Mouse (Mus musculus): ENCODE measurements at regions not wholly inside any gene's neighbourhood (a gene's known extent, or its start where the extent isn't known, plus 50 kb on each side); places are given as distances from the start of the nearest gene placed in this dataset.

DNA sequence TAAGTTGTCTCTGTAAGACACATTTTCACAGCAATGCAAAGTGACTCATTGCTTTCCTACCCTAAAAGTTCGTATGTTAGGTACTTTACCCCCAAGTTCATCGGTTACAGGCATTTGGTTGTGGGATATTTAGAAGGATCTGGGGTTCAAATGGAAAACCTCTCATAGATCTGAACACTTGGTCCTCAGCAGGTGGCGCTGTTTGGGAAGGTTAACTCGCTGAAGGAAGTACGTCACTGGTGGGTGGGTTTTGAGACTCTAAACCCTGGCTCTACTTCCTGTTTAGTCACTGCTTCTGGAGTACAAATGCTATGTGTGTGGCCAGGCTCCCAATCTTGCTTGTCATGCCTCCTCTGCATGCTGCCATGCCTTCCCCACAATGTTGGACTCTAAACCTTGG lies 284.0 kb upstream of the Castor2 start:
- DNase-seq (ENCODE audit: low spot score), result no peak

- no peak for DNase-seq (ENCODE audit: low spot score)
Measured at GRCm38 (mm10) chr5:133814436-133814835, 285.1 kb upstream of the Castor2 start.

- no peak for DNase-seq (ENCODE audit: low spot score)
Measured at GRCm38 (mm10) chr5:133812216-133812615, 287.3 kb upstream of the Castor2 start.

DNA sequence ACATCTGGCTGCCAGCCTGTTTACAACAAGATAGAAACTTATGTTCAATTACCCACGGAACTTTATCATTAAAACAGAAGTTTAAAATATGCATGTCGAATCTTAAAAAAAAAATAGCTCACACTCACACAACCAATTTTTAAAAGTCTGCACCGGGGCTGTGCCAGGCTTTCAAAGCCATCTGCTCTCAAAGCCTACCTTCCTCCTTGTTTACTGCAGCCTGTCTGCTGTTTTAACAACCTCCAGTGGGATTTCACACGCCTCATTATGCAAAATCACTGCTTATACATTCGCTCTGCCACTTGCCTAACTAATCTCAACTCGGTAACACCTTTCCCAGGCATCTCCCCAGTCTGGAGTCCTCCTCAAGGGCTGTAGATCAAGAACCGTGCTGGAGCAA lies 292.6 kb upstream of the Castor2 start:
- DNase-seq (ENCODE audit: low spot score), result no peak

- DNase-seq (ENCODE audit: low spot score), result no peak
Measured at GRCm38 (mm10) chr5:133802001-133802400, 297.5 kb upstream of the Castor2 start.

DNA sequence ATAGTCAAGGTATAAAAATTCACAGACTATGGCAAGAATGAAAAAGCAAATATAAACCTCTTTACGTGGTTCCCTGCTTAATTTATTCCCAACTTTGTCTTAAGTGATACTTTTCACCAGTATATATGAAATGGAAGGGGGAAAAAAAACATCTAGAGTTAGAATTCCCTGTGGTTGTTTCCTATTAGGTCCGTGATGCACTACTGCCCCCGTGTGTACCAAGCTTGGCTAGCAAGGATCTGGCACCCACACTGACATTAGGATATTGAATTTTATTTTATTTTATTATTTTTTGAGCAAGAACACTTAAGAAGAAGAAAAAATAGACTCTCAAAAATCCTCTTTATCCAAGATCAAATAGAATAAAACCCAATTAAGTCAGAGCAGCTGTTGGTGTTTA lies 303.9 kb upstream of the Castor2 start:
- DNase-seq (ENCODE audit: low spot score), result no peak

GRCm38 (mm10) chr5:133790726-133791125 lies 308.8 kb upstream of the Castor2 start:
- DNase-seq (ENCODE audit: low spot score), result no peak

DNA sequence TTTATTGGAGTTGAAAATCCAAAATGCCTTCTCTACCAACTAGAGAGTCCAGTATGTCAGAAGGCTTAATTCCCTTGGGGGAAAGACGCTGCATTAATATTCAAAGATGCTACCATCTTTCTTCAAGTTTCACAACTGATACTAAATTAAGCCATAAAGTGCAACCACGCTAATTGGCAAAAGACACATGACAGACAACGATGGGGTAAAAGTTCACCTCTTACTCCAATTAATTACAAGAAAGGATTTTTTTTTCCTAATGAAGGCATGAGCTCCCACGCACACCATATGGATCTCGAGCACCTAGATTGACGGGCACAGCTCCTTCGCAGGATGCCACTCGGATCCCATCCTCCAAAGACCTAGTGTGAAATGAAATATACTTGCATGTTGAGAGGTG lies 311.5 kb upstream of the Castor2 start:
- no peak for DNase-seq (ENCODE audit: low spot score)

- DNase-seq (ENCODE audit: low spot score), result no peak
Measured at GRCm38 (mm10) chr5:133787491-133787890, 312.0 kb upstream of the Castor2 start.

GRCm38 (mm10) chr5:133776591-133776990 lies 322.9 kb upstream of the Castor2 start:
- DNase-seq (ENCODE audit: low spot score), result no peak

DNA sequence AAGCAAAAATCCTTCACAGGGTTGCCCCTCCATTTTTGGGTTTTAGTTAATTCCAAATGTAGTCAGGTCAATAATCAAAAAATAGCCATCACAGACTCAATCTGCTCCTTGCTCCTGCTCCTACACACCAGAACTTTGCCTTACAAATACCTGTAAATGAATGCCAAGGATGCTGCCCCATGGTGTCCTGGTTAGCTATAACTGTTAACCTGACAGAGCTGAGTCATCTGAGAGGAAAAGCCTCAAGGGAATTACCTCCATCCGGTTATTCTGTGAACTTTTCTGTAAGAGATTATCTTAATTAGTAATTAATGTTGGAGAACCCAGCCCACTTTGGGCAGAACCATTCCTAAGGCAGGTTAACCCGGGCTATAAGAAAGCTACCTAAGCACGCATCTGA lies 325.4 kb upstream of the Castor2 start:
- DNase-seq (ENCODE audit: low spot score), result no peak

DNA sequence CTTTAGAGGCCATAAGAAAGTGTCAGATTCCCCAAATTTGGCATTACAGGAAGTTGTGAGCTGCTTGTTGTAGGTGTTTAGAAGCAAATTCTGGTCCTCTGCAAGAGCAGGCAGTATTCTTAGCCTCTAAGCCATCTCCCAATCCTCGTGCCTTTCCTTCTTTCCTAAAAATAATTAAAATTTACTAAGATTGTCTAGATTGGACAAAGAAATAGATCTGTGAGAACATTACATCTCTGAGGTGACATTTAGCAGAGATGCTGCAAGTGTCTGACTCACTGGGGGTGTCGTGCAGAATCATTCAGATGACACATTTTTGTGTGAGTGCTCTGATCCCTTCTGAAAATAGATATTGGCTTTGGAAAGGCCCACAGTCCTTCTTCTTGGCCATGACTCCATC lies 330.7 kb upstream of the Castor2 start:
- DNase-seq (ENCODE audit: low spot score), result no peak

- DNase-seq (ENCODE audit: low spot score), result no peak
Measured at GRCm38 (mm10) chr5:133757817-133758216, 341.7 kb upstream of the Castor2 start.

GRCm38 (mm10) chr5:133754180-133754579 lies 345.3 kb upstream of the Castor2 start:
- DNase-seq (ENCODE audit: low spot score), result no peak

DNA sequence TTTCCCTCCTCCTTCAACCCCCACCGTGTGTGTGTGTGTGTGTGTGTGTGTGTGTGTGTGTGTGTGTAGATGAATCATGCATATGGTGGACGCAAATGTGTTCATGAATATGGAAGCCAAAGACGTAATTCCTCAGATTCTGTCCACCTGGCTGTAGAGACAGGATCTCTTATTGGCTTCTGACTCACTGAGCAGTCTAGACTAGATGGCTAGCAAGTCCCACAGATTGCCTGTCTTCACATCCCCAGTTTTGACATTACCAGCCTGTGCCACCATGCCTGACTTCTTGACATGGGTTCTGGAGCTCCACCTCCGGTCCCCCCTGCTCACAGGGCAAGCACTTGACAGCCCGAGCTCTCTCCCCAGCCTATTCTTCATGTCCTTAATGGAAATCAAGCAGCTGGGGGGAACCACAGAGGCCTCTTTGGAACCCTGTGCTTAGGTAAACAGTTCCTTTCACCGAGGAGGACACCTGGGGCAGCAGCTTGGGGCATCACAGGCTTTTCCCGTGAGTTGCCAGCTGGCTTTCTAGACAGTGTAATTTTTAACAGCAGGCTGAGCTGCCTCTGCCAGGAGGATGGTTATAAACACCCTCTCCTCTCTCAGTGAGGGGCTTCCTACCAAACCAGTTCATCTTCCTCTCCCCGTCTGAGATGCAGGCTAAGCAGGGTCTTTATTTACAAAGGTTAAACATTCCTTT lies 345.9 kb upstream of the Castor2 start:
- no peak for DNase-seq (ENCODE audit: low spot score)

- no peak for DNase-seq (ENCODE audit: low spot score)
Measured at GRCm38 (mm10) chr5:133746960-133747359, 352.6 kb upstream of the Castor2 start.

DNA sequence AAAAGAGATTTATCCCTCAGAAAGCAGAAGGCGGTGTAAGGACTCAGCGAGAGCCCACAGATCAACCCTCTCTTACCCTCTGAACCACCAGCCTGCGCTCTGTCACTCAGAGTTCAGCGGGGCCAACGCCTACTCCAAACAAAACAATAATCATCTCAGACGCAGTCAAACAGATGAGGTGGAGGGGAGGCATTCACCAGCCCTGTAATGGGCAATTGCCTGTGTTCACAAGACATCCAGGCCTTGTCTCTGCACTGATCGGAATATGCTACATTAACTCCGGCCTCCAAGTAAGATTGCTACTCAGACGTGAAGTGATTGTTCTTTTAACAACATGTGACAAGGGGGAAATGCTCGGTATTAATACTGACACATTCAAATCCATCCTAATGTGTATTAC lies 353.1 kb upstream of the Castor2 start:
- no peak for DNase-seq (ENCODE audit: low spot score)

DNA sequence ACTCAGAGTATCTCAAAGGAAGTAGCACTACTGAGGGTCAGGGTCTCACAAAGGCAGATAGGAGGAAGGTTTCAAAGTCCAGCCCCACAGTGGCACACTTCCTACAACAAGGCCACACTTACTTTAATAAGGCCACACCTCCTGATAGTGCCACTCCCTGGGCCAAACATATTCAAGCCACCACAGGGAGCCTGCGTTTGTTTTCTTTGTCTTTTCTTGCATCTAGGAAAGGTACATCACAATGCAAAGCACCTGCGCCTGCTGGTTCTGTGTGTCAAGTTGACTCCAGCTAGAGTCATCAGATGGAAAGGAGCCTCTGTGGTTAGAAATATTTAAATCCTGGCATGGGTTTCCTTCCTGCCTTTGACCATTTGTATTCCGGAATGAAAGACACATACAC lies 355.4 kb upstream of the Castor2 start:
- no peak for DNase-seq (ENCODE audit: low spot score)

DNA sequence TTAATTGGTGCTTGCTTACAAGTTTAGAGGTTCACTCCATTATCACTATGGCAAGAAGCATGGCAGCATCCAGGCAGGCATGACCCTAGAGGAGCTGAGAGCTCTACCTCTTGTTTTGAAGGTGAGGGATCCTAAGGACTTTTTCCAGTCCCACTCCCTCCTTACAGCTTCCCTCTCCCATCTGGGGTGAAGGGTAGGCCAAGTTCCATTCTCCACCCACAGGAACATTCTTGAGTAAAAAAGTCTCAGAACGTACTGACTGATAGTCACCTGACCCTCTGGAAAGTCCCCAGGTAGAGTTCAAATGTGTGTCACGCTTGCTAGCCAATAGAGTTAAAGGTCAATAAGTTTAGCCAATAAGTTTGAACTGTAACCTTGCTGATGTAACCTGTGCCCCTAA lies 355.9 kb upstream of the Castor2 start:
- no peak for DNase-seq (ENCODE audit: low spot score)

- DNase-seq (ENCODE audit: low spot score), result no peak
Measured at GRCm38 (mm10) chr5:133731871-133732270, 367.6 kb upstream of the Castor2 start.

DNA sequence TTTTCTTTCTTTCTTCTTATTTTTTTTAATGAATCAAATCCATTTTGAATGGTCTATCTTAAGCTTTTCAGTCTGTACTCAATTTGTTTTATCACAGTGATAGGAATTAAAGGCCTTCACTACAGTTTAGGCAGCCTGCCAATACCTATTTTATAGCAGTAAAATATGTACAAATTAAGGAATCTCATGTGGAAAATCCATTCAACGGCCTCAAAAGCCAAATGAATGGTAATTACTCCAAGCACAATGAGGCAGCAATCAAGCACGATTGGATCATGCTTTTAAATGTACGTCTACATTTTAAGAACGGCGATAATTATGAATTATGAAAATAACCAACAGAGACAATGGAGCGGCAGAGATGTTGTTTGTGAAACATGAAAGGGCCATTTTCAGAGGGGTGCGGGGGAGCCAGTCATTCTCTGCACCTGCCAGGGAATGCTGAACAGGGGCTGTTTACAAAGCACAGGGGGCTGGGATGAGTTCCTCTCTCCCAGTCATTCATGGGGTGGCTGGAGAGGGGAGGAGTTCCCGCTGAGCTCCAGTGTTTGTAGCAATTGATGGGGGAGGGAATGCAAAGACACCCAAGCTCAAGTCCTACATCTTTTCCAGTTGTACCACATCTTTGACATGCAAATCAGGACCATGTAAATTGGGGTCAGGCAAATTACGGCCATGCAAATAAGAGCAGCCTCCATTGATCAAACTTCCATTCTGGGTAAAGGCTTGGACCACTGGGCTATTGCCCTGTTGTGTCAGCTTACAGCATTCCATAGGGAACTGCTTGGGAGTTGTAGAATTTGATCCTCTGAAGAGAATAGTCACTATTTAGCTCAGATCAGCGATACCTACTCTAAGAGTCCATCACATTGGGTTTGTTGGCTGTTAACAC lies 381.1 kb upstream of the Castor2 start:
- no peak for DNase-seq (ENCODE audit: low spot score)

DNA sequence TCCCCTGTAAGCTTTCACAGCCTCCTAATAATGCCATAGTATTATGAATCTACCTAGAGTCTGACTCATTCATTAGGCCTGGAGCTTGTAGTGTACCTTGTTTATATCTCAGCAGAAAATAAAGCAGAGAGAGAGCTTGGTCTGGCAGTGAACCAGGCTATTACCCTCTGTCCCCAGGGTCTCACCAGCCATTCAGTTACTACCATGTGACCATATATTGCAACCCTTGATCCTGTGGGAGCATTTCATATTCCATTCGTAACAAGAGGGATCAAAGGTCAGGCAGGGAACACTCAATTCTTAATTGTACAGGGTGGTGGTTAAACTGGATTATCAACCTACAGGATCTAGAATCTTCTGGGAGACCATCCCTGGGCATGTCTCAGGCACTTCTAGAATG lies 383.7 kb upstream of the Castor2 start:
- no peak for DNase-seq (ENCODE audit: low spot score)

DNA sequence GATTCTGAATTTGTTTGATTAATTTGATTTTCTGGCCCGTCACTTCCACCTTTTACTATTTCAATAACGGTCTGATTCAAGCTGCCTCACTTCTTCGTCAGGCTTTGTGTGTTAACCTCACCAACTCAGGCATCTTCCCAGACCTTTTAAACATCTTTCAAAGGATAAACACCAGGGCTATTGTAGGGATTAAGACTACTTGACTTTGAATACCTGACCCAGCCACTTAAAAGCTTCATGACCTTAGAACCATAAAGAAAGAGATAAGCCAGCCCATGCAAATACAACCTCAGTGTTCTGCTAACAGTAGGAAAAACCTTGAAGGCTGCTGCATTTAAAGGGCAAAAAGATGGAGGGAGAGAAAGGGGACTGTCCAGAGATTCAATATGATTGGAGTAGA lies 386.9 kb upstream of the Castor2 start:
- DNase-seq (ENCODE audit: low spot score), result no peak

DNA sequence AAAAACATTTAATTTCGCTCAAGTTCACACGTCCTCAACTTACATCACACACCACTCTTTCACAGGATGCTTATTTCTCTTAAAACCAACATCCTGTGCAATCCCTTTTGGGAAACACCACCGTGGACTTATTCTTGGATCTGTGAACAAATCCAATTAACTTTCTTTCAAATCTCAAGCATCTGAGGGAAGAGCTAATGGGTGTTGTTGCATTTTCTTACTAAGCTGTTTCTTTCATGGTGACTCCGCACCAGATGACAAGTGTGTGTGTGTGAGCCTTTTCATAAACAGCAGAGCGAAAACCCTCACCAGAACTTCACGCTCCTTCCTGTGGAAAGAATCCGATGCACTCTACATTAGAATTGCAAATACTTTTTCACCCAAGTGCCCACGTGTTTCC lies 390.6 kb upstream of the Castor2 start:
- no peak for DNase-seq (ENCODE audit: low spot score)

Measured in urinary bladder, postnatal 10 days (tissue).